Mouse (Mus musculus) megakaryocyte, embryonic 14.5 days (primary cell): Measurements from ENCODE around the gene Krtap27-1.

Experiments used
- FLI1 ChIP-seq: IDR thresholded peaks from 2 replicates; pipeline ENCODE4 v1.6.1; 2012; ENCODE audit warnings: low read length, inconsistent platforms, mixed read lengths
- GATA1 ChIP-seq: IDR thresholded peaks from 3 replicates; pipeline ENCODE4 v1.6.1; 2012; ENCODE audit warnings: mixed read lengths, low read length, inconsistent platforms, borderline replicate concordance

DNA sequence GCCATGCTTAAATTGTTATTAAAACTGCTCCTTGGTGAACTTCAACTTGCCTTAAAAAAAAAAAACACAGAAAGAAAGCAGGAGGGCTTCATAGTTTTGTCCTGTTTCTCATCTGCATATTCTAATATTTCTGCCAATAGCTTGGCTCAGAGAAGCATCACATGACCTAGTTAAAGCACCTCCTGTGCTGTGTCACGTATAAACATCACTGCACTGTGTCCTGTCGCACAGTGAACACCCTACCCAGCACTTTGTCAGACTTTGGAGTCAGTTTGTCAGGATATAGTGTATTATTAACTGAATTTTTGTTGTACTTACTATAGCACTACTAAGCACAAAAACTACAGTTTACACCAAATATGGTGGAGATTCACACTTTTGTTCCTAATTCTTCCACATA, 19.5 kb downstream of the Krtap27-1 start:
- TF ChIP-seq GATA1 (no peak), FLI1 (no peak)
